Mouse (Mus musculus) olfactory bulb, adult 2 months (tissue): ENCODE data around the gene Gp9. TPM values are rescaled to one million over a fixed set of nuclear protein-coding genes. Genes with fewer than 3 reads are reported as not detected.

Experiments used
- H3K27ac ChIP-seq: fragments of 200-500 bp; 2 replicates; pipeline ENCODE4 v1.5.1; 2012; ENCODE audit warnings: low read depth, low read length; ENCODE audit not compliant: insufficient read depth
- H3K4me1 ChIP-seq: fragments of 200-500 bp; 2 replicates; pipeline ENCODE4 v1.6.1; 2012; ENCODE audit warnings: low read length; ENCODE audit not compliant: control insufficient read depth, insufficient read depth
- H3K4me3 ChIP-seq: fragments of 200-500 bp; 2 replicates; pipeline ENCODE4 v1.5.1; 2012; ENCODE audit warnings: mild to moderate bottlenecking, low read depth, low read length, moderate library complexity; ENCODE audit not compliant: insufficient read depth
- CTCF ChIP-seq: fragments of 200-500 bp; IDR thresholded peaks from 2 replicates; pipeline ENCODE4 v1.5.1; 2012; ENCODE audit warnings: low read depth, mild to moderate bottlenecking, low read length, moderate library complexity; ENCODE audit not compliant: insufficient read depth
- POLR2A ChIP-seq: fragments of 200-500 bp; IDR thresholded peaks from 2 replicates; pipeline ENCODE4 v1.6.1; 2012; ENCODE audit warnings: mild to moderate bottlenecking, low read depth, low read length, moderate library complexity; ENCODE audit not compliant: insufficient read depth
- WGBS: fragments of 180-500 bp; shearing (Covaris S2); methylation state at CpG from one replicate; pipeline ENCODE4 v1.1.7; 2018; 5-methylcytosine and 5-hydroxymethylcytosine counted together
- polyA plus RNA-seq: library from polyadenylated mRNA; stranded (reverse); fragments of >200 nt; gene quantifications from 2 replicates; pipeline ENCODE4 v1.2.4, GENCODE M21; 2012; ENCODE audit warnings: low replicate concordance; ENCODE audit not compliant: missing spikeins, insufficient read depth, insufficient read length

Gp9 gene
- polyA plus RNA-seq, 1 experiment: not detected

DNA sequence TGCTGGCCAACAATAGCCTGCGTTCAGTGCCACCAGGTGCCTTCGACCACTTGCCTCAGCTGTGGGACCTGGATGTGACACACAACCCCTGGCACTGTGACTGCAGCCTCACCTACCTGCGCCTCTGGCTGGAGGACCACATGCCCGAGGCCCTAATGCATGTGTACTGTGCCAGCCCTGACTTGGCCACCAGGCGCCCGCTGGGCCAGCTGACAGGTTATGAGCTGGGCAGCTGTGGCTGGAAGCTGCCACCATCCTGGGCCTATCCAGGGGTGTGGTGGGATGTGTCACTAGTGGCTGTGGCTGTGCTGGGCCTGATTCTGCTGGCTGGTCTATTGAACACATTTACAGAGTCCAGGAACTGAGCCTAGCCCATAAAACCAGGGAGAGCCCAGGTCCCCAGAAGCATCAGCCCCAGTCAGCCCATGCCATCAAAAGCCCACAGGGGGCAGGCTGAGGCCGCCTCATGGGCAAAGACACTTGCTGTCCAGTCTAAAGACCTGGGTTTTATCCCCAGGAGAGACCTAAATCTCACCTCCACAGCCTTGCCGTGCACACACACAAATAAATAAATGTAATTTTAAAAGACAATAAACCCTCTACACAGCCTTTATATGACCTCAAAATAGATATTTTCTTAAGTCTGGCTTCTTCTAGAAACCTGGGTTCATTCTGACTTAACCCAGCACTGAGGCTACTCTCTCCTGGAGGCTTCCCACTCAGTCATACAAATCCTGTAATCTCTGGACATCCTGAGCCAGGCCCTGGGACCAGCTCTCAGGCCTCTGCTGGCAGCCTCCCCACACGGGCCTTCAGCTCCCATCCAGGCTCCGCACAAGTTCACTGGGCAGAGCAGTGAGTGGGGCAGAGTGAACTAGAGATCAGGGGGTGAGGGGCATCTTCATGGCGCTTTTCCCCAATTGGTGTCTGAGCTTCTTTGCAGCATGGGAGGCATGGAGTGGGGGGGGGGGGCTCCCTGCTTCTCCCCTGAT, 1.6 kb downstream of the Gp9 start:
- no peak overlapping the region for H3K4me3 ChIP-seq
- H3K4me1 ChIP-seq: no peaks in the 10 kb centered on the region
- 90% methylated on average over 11 of the region's 11 CpGs for WGBS
- TF ChIP-seq CTCF: no peak
- TF ChIP-seq POLR2A: no peak
- no peak overlapping the region for H3K27ac ChIP-seq

DNA sequence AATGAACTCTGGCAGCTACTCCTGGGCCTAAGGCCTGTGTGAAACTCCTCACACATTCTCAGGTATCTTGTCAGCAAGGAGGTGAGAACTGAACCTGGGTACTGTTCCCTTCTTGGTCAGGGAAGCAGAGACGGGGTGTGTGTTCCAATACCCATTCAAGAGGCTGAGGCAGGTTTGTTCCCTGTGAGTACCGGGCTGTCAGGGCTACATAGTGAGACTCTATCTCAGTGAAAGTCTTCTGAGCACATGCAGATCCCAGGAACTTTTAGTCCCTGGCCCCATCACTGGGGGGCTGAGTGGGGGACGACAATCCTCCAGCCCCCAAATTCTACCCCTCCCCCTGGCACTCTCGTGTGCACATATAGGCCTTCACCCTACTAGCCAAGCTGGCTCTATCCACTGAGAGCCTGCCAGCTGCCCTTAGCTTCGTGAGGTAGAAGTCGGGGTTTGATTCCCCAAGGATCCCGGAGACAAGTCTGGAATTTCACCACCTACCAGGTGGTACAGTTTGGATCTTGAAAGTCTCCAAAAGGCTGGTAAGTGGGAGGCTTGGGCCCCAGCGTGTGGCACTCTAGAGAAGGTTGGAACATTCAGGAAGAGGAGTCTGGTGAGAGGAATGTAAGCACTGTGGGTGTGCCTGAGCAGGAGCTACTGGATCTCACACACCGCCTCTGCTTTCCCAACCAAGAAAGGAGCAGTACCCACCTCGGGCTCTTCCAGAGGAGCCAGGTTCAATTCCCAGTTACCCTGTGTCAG, 2.9 kb downstream of the Gp9 start:
- TF ChIP-seq CTCF (no peak), POLR2A (no peak)
- Histone ChIP-seq H3K4me3 (no peak overlapping the region), H3K4me1 (no peaks in the 10 kb centered on the region), H3K27ac (no peak overlapping the region)
- WGBS: 85% methylated on average over 10 of the region's 10 CpGs

- Histone ChIP-seq H3K4me1 (no peaks in the 10 kb centered on the region), H3K4me3 (no peak overlapping the region), H3K27ac (no peak overlapping the region)
- TF ChIP-seq POLR2A (no peak), CTCF (no peak)
- WGBS: 70% methylated on average over 8 of the region's 8 CpGs
Observed at GRCm38 (mm10) chr6:87784033-87784432, 6.2 kb downstream of the Gp9 start.

DNA sequence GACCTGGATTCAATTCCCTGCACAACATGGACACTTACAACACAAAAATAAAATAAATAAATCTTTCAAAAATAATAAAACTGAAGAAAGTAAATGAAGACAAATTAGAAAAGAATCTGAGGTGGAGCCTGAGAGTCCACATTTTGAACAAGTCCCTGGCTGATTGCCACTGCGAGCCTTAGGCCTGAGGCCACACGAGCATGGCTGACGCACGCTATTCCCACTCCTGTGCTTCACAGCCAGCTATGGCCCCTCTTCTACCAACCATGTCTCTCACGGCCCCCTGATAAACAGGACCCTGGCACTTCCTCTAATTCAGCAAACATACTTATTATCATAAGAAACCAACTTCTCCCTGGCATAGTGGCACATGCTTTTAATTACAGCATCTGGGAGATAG, 8.7 kb downstream of the Gp9 start:
- 83% methylated on average over 5 of the region's 5 CpGs for WGBS
- peaks cover 5% of the 10 kb centered on the region; the same call in 1 of the 2 replicates for H3K4me1 ChIP-seq
- TF ChIP-seq POLR2A: no peak
- TF ChIP-seq CTCF: no peak
- H3K4me3 ChIP-seq: no peak overlapping the region
- H3K27ac ChIP-seq: no peak overlapping the region

GRCm38 (mm10) chr6:87787108-87787890, 9.4 kb downstream of the Gp9 start:
- H3K27ac ChIP-seq: no peak overlapping the region
- 85% methylated on average over 6 of the region's 6 CpGs for WGBS
- no peak for TF ChIP-seq POLR2A
- no peak for TF ChIP-seq CTCF
- H3K4me1 ChIP-seq: peaks cover 5% of the 10 kb centered on the region; the same call in 1 of the 2 replicates
- H3K4me3 ChIP-seq: no peak overlapping the region

DNA sequence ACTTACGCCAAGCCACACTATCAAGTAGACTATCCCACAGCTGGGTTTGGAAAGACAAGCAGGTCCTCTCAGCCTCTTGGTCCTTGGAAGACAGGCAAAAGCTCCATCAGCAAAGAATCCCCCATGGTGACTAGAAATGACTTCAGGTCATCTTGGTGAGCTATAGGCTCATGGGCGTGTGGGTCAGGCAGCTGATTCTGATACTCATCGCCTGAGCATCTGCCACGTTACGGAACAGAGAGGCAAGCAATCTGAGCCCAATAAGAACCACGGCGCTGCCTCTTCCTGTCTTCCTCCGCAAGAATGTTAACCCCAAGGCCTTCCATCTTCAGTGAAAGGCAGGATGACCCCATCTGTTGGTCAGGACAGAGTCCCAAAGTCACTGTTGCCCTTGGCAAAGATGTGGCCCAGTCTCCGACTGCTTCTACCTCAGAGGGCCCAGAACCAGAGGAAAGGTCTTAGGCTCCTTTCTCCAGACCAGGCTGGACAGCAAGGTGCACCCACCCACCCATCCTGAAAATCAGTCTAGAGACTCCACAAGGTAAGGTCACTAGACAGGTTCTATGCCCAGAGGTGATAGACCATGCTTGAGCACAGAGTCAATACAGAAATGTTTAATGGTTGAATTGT, 10.5 kb downstream of the Gp9 start:
- no peak for TF ChIP-seq POLR2A
- TF ChIP-seq CTCF: no peak
- WGBS: 96% methylated on average over 9 of the region's 9 CpGs
- no peak overlapping the region for H3K4me3 ChIP-seq
- H3K27ac ChIP-seq: no peak overlapping the region
- H3K4me1 ChIP-seq: peaks cover 5% of the 10 kb centered on the region; the same call in 1 of the 2 replicates

GRCm38 (mm10) chr6:87788896-87789587, 11.2 kb downstream of the Gp9 start:
- 35% methylated on average over 5 of the region's 5 CpGs for WGBS
- H3K27ac ChIP-seq: no peak overlapping the region
- peaks cover 5% of the 10 kb centered on the region; the same call in 1 of the 2 replicates for H3K4me1 ChIP-seq
- no peak overlapping the region for H3K4me3 ChIP-seq
- TF ChIP-seq CTCF (no peak), POLR2A (no peak)
